Mouse (Mus musculus): ENCODE measurements at regions not wholly inside any gene's neighbourhood (a gene's known extent, or its start where the extent isn't known, plus 50 kb on each side); places are given as distances from the start of the nearest gene placed in this dataset.
A peak's percentile ranks its signal among the peaks of the same experiment; 100 is the strongest.

GRCm38 (mm10) chr2:27590511-27590910 is 75.6 kb downstream of the Wdr5 start:
- no peaks in the 10 kb centered on the region for H3K27me3 ChIP-seq (ENCODE audit: control insufficient read depth, insufficient read depth, low read length)
- H3K9ac ChIP-seq (ENCODE audit: low read depth, low read length), result no peak overlapping the region
- H3K36me3 ChIP-seq (ENCODE audit: control insufficient read depth, insufficient read depth, low read length), result no peaks in the 10 kb centered on the region
- H3K27ac ChIP-seq (ENCODE audit: low read depth, low read length), result no peak overlapping the region
- no peak overlapping the region for H3K4me2 ChIP-seq (replicated peaks; ENCODE audit: low read depth, low read length)
- H3K4me3 ChIP-seq (ENCODE audit: low read length), result no peak overlapping the region
- 63% methylated on average over 6 of the region's 6 CpGs for WGBS
- H3K4me1 ChIP-seq (ENCODE audit: control insufficient read depth, insufficient read depth, low read length), result peaks cover 9% of the 10 kb centered on the region
- no peaks in the 10 kb centered on the region for H3K9me3 ChIP-seq (ENCODE audit: control insufficient read depth, low read length)
- no peak for ATAC-seq (ENCODE audit: low FRiP score, low TSS enrichment)

DNA sequence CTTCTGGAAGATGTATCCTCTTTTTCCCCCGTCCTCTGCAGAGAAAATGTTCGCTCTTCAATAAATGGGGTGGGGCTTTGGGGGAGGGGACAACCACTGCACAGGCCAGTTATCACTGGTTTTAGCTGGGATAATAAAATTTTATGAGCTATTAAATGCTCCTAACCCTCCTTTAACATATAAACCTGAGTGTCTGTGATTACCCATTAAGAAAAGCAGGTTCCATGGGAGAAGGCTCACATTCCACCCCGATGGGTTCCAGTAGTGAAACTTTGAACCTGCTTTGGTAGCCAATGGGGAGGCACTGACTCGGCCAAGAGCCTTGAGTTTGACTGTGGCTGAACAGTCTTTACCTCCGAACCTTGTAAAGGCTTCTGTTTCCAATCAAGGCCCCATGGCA is 76.7 kb downstream of the Wdr5 start:
- Histone ChIP-seq H3K9ac (ENCODE audit: low read depth, low read length) (no peak overlapping the region), H3K27me3 (ENCODE audit: control insufficient read depth, insufficient read depth, low read length) (no peaks in the 10 kb centered on the region), H3K9me3 (ENCODE audit: control insufficient read depth, low read length) (no peaks in the 10 kb centered on the region), H3K36me3 (ENCODE audit: control insufficient read depth, insufficient read depth, low read length) (no peaks in the 10 kb centered on the region), H3K4me3 (ENCODE audit: low read length) (no peak overlapping the region), H3K27ac (ENCODE audit: low read depth, low read length) (no peak overlapping the region), H3K4me2 (replicated peaks; ENCODE audit: low read depth, low read length) (no peak overlapping the region), H3K4me1 (ENCODE audit: control insufficient read depth, insufficient read depth, low read length) (peaks cover 9% of the 10 kb centered on the region)
- WGBS, result 53% methylated on average over 5 of the region's 5 CpGs
- ATAC-seq (ENCODE audit: low FRiP score, low TSS enrichment), result no peak

GRCm38 (mm10) chr2:27593338-27593737 is 78.4 kb downstream of the Wdr5 start:
- Histone ChIP-seq H3K4me1 (ENCODE audit: control insufficient read depth, insufficient read depth, low read length) (peaks cover 9% of the 10 kb centered on the region), H3K4me2 (replicated peaks; ENCODE audit: low read depth, low read length) (no peak overlapping the region)
- ATAC-seq (ENCODE audit: low FRiP score, low TSS enrichment), result peak; percentile 67

DNA sequence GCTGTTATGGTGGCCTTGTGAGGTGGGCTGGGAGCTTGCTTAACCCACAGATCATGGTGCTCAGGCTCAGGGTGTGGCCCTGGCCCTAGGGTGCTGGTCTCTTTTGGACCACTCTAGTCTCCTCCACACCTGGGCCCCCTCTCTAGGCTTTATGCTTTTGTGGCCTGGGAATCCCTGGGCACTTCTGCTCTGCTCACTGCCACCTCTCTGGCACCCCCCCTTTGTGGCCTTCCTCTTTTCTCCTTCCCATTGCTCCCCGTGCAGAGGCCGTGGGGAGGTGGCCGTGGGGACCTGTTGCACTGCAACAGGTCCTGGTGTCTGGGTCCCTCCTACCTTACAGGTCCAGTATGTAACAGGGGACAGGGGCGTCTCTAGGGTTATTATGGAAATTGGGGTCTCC is 80.3 kb downstream of the Wdr5 start:
- H3K4me1 ChIP-seq (ENCODE audit: control insufficient read depth, insufficient read depth, low read length), result peaks cover 9% of the 10 kb centered on the region
- ATAC-seq (ENCODE audit: low FRiP score, low TSS enrichment), result no peak
- H3K27ac ChIP-seq (ENCODE audit: low read depth, low read length), result no peak overlapping the region
- no peaks in the 10 kb centered on the region for H3K9me3 ChIP-seq (ENCODE audit: control insufficient read depth, low read length)
- H3K4me3 ChIP-seq (ENCODE audit: low read length), result no peak overlapping the region
- no peak overlapping the region for H3K9ac ChIP-seq (ENCODE audit: low read depth, low read length)
- no peak overlapping the region for H3K4me2 ChIP-seq (replicated peaks; ENCODE audit: low read depth, low read length)
- H3K27me3 ChIP-seq (ENCODE audit: control insufficient read depth, insufficient read depth, low read length), result no peaks in the 10 kb centered on the region
- no peaks in the 10 kb centered on the region for H3K36me3 ChIP-seq (ENCODE audit: control insufficient read depth, insufficient read depth, low read length)
- WGBS, result 90% methylated on average over 4 of the region's 4 CpGs

More at GRCm38 (mm10) chr2:27593338-27593737, 78.4 kb downstream of the Wdr5 start:
- no peaks in the 10 kb centered on the region for H3K36me3 ChIP-seq (ENCODE audit: control insufficient read depth, insufficient read depth, low read length)
- H3K9me3 ChIP-seq (ENCODE audit: control insufficient read depth, low read length), result no peaks in the 10 kb centered on the region
- H3K27ac ChIP-seq (ENCODE audit: low read depth, low read length), result 0 out of 2 replicates have a peak overlapping the region, but pooled peaks have one; percentile 6
- peak overlapping the region; percentile 18; the same call in 1 of the 2 replicates for H3K9ac ChIP-seq (ENCODE audit: low read depth, low read length)
- WGBS, result 22% methylated on average over 10 of the region's 10 CpGs
- no peaks in the 10 kb centered on the region for H3K27me3 ChIP-seq (ENCODE audit: control insufficient read depth, insufficient read depth, low read length)
- no peak overlapping the region for H3K4me3 ChIP-seq (ENCODE audit: low read length)

- Histone ChIP-seq H3K27me3 (ENCODE audit: control insufficient read depth, insufficient read depth, low read length) (no peaks in the 10 kb centered on the region), H3K4me3 (ENCODE audit: low read length) (no peak overlapping the region), H3K9me3 (ENCODE audit: control insufficient read depth, low read length) (no peaks in the 10 kb centered on the region), H3K36me3 (ENCODE audit: control insufficient read depth, insufficient read depth, low read length) (no peaks in the 10 kb centered on the region), H3K4me1 (ENCODE audit: control insufficient read depth, insufficient read depth, low read length) (peaks cover 9% of the 10 kb centered on the region), H3K9ac (ENCODE audit: low read depth, low read length) (no peak overlapping the region), H3K4me2 (replicated peaks; ENCODE audit: low read depth, low read length) (no peak overlapping the region), H3K27ac (ENCODE audit: low read depth, low read length) (no peak overlapping the region)
- WGBS, result 59% methylated on average over 2 of the region's 2 CpGs
- no peak for ATAC-seq (ENCODE audit: low FRiP score, low TSS enrichment)
These were observed 80.0 kb upstream of the Rxra start for GRCm38 (mm10) chr2:27596217-27596616.

GRCm38 (mm10) chr2:27596966-27597365 is 79.3 kb upstream of the Rxra start:
- ATAC-seq (ENCODE audit: low FRiP score, low TSS enrichment), result no peak
- no peak overlapping the region for H3K27ac ChIP-seq (ENCODE audit: low read depth, low read length)

DNA sequence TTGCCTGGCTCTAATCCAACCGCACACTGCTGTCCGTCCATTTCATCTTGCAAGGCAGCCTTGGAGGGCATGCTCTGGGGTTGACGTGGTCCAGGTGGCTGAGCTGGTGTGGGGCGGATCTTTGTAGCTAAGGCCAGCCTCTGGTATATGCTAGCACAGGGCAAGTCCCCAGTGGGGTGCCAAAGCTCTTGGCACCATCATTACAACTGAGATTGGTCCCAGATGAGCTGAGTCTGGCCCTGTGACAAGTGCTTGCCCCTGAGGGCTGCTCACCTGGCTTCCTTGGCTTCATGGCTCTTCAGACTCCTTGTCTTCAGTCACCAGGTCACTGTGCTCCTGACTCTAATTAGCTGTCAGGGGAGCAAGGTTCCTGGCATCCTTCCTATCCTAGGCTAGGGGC is 78.3 kb upstream of the Rxra start:
- H3K4me2 ChIP-seq (replicated peaks; ENCODE audit: low read depth, low read length), result no peak overlapping the region
- H3K27me3 ChIP-seq (ENCODE audit: control insufficient read depth, insufficient read depth, low read length), result no peaks in the 10 kb centered on the region
- no peak overlapping the region for H3K9ac ChIP-seq (ENCODE audit: low read depth, low read length)
- no peaks in the 10 kb centered on the region for H3K36me3 ChIP-seq (ENCODE audit: control insufficient read depth, insufficient read depth, low read length)
- H3K4me1 ChIP-seq (ENCODE audit: control insufficient read depth, insufficient read depth, low read length), result peaks cover 9% of the 10 kb centered on the region
- no peaks in the 10 kb centered on the region for H3K9me3 ChIP-seq (ENCODE audit: control insufficient read depth, low read length)
- WGBS, result 80% methylated on average over 4 of the region's 4 CpGs
- ATAC-seq (ENCODE audit: low FRiP score, low TSS enrichment), result no peak
- no peak overlapping the region for H3K27ac ChIP-seq (ENCODE audit: low read depth, low read length)
- no peak overlapping the region for H3K4me3 ChIP-seq (ENCODE audit: low read length)

More at GRCm38 (mm10) chr2:27596966-27597365, 79.3 kb upstream of the Rxra start:
- no peak overlapping the region for H3K9ac ChIP-seq (ENCODE audit: low read depth, low read length)
- H3K9me3 ChIP-seq (ENCODE audit: control insufficient read depth, low read length), result no peaks in the 10 kb centered on the region
- H3K4me3 ChIP-seq (ENCODE audit: low read length), result no peak overlapping the region
- no peaks in the 10 kb centered on the region for H3K27me3 ChIP-seq (ENCODE audit: control insufficient read depth, insufficient read depth, low read length)
- H3K4me2 ChIP-seq (replicated peaks; ENCODE audit: low read depth, low read length), result no peak overlapping the region
- WGBS, result 90% methylated on average over 1 of the region's 1 CpGs
- peaks cover 9% of the 10 kb centered on the region for H3K4me1 ChIP-seq (ENCODE audit: control insufficient read depth, insufficient read depth, low read length)
- H3K36me3 ChIP-seq (ENCODE audit: control insufficient read depth, insufficient read depth, low read length), result no peaks in the 10 kb centered on the region

- Histone ChIP-seq H3K36me3 (ENCODE audit: control insufficient read depth, insufficient read depth, low read length) (no peaks in the 10 kb centered on the region), H3K4me1 (ENCODE audit: control insufficient read depth, insufficient read depth, low read length) (no peaks in the 10 kb centered on the region), H3K9me3 (ENCODE audit: control insufficient read depth, low read length) (no peaks in the 10 kb centered on the region), H3K9ac (ENCODE audit: low read depth, low read length) (no peak overlapping the region), H3K4me3 (ENCODE audit: low read length) (no peak overlapping the region), H3K27me3 (ENCODE audit: control insufficient read depth, insufficient read depth, low read length) (no peaks in the 10 kb centered on the region), H3K27ac (ENCODE audit: low read depth, low read length) (no peak overlapping the region), H3K4me2 (replicated peaks; ENCODE audit: low read depth, low read length) (no peak overlapping the region)
- no peak for ATAC-seq (ENCODE audit: low FRiP score, low TSS enrichment)
- 88% methylated on average over 8 of the region's 8 CpGs for WGBS
These were observed 77.0 kb upstream of the Rxra start for GRCm38 (mm10) chr2:27599061-27599768.

DNA sequence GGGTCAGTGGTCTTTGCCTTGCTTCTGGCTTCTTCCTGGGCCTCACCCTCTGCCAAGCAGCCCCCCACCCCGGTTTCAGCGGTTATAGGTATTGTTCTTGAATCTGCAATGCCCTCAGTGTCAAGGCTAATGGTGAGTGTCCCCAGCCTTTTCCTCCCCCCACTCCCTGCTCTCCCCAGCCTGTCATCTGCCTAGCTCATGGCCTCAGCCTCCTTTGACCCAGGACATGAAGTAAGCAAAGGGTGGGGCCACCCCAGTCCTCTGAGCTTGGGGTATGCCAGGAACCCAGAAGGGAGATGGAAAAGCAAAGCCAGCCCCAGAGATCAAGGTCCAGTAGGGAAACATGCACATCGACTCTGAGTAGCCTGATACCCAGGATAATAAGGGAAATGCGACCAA is 76.5 kb upstream of the Rxra start:
- no peak for ATAC-seq (ENCODE audit: low FRiP score, low TSS enrichment)
- Histone ChIP-seq H3K9me3 (ENCODE audit: control insufficient read depth, low read length) (no peaks in the 10 kb centered on the region), H3K27ac (ENCODE audit: low read depth, low read length) (no peak overlapping the region), H3K4me2 (replicated peaks; ENCODE audit: low read depth, low read length) (no peak overlapping the region), H3K36me3 (ENCODE audit: control insufficient read depth, insufficient read depth, low read length) (no peaks in the 10 kb centered on the region), H3K4me1 (ENCODE audit: control insufficient read depth, insufficient read depth, low read length) (no peaks in the 10 kb centered on the region), H3K9ac (ENCODE audit: low read depth, low read length) (no peak overlapping the region), H3K4me3 (ENCODE audit: low read length) (no peak overlapping the region), H3K27me3 (ENCODE audit: control insufficient read depth, insufficient read depth, low read length) (no peaks in the 10 kb centered on the region)
- 69% methylated on average over 4 of the region's 4 CpGs for WGBS

Data from kidney, embryonic 14.5 days (tissue).